Mouse (Mus musculus): Measurements from ENCODE around the gene 2310057M21Rik.
"Not testable (repeated sequence)": the region's sequence is repeated elsewhere in the genome, so short reads cannot be mapped to it uniquely, and the experiment has no call there.

The 2310057M21Rik gene

DNA sequence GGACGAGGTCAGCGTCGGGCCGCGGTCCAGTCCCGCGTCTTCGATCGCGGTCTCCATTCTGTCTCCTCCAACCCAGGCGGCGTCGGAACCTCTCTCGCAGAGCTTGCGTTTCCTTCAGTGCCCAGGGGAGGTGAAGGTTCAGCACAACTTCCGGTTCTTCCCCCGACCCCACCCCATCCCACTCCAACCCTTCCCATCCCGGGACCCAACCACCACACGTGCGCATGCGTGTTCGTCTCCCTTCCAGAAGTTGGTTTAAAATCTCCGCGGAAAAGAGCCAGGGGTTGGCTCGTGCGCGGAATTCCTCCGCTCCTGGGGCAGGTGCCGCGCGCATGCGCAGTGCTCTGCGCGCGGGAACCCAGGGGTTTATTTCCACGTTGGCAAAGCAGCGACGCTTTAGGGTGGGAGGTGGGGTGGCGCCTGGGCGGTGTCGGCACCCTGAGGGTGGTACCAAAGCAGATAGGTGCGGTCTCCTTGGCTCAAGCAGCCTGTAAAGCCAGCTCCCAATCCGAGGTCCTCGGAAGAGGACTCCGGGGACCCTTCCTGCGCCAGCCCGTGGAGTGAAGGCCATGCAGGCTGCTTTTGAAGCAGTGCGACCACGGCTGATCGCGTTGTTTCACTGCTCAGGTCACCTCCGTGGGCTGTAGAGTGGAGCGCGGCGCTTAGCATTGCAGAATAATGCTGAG, at the start of gene 2310057M21Rik:
2310057M21Rik (minus strand) TSS at position 145 of the 686 bp plus-strand sequence.
- peak; percentile 97 to 98 for DNase-seq

GRCm38 (mm10) chr7:131411941-131412270, 49.3 kb upstream of the 2310057M21Rik start:
- DNase-seq, result no peak

DNA sequence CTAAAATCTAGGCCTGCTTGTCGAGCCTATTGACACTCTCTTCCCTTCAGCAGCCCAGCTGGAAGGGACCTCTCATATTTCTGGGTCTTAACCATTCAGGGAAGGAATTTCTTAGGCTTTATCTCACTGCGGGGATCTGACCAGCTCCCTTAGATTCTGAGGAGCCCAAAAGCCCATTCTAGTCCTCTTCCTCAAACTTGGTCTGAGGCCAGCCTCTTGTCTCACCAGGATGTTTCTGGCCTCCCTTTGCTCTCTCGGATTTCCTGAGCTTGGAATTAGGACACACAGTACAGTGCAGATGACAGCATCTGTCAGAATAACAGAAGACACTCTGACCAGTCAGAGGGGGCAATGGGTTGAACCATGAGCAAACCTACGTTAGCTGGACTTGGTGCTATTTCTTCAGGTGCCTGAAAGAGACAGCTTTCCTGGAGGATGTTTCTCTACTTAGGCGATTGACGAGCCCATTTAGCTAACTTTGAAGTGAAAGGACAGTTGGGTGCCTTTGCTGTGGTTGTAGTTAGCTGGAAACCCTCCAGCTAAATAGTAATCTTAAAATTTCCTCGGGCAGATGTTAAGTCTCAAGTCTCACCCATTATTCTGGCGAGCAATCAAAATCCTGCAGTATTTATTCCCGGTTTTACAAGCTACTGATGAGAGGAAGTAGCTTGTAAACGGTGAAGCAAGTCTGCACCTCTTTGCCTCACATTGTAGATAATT, 48.8 kb upstream of the 2310057M21Rik start:
- DNase-seq, result peak; percentile 19 to 41

DNA sequence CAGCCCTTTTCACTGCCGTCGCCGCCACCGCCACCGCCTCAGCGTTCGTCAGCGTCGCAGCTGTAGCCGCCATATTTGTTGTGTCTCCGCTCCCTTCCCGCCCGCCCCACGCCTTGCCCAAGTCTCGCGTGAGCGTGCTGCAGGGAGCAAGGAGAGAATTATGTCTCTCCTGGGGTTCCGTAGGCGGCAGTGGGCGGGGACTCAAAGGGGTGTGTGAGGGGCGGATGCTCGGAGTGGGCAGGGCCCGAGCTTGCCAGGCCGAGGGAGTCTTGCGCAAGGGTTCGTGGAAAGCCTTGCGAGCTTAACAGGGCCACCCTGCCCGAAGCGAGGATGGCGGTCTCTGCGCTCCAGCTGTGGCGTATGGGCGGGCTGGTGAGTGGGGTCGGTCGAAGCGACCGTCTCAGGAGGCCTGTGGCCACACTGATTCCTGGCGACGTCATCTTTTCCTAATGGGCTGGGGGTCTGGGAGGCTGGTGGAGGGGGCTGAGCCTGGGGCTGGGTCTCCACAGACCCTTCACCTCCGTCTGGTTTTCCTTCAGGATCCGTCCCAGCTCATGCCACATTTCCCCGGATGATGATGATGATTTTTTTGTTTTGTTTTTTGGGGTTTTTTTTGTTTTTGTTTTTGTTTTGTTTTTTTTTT, 48.0 kb upstream of the 2310057M21Rik start, which contains the start of the genes Ikzf5 and Acadsb:
Ikzf5 (minus strand) TSS at position 106 of the 643 bp plus-strand sequence.
Acadsb (plus strand) TSS at position 186 of the 643 bp plus-strand sequence.
- peak; percentile 99 for DNase-seq

GRCm38 (mm10) chr7:131409988-131410385, 47.4 kb upstream of the 2310057M21Rik start:
- DNase-seq, result no peak

DNA sequence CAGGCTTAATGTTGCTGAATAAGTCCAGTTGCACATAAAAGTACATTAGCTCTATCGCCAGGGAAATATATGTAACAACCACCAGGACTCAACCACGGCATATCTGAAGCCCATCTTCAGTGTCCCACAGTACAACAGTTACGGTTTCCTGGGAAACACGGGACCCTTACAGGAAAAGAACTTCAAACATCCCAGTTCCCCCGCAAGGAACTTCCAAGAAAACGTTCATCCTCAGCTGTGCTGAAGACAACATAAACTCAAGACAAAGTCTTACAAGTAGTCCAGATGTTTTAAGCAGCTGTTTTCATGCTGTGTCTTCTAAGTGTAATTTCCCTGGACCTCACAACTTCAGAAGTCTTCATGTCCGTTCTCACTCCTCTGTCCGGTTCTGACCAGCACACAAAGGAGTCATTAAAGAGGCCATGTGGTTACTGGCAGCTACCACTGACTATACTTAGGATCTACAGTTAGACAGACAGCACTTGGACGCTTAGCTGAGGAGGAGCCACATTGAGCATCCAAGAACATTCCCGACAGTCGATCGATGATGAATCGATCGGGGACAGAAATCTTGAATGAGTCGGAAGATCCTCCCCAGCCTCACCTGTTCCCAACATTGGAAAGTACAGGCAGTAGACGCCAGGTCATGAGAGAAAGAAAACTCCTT, 46.9 kb upstream of the 2310057M21Rik start:
- DNase-seq, result peak in 1 of 2 experiments; percentile 6

DNA sequence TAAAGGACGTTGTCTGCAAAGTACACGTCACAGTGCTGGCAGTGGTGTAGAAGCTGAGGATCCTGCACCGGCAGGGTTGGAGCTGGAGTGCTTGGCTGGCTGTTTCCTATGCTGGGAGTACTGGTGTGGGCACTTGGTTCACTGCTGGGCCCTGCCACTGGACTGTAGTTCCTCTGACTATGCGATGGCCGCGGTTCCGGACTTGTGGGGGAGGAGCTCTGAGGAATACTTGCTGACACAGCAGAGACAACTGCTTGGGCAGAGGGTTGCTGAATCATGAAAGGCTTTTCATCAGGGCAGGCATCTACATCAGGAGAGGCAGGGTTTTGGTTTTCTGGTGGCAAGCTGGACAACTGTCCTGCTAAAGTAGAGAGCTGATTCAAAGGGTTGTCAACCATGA, 29.2 kb upstream of the 2310057M21Rik start:
- DNase-seq, result not testable (repeated sequence)

DNA sequence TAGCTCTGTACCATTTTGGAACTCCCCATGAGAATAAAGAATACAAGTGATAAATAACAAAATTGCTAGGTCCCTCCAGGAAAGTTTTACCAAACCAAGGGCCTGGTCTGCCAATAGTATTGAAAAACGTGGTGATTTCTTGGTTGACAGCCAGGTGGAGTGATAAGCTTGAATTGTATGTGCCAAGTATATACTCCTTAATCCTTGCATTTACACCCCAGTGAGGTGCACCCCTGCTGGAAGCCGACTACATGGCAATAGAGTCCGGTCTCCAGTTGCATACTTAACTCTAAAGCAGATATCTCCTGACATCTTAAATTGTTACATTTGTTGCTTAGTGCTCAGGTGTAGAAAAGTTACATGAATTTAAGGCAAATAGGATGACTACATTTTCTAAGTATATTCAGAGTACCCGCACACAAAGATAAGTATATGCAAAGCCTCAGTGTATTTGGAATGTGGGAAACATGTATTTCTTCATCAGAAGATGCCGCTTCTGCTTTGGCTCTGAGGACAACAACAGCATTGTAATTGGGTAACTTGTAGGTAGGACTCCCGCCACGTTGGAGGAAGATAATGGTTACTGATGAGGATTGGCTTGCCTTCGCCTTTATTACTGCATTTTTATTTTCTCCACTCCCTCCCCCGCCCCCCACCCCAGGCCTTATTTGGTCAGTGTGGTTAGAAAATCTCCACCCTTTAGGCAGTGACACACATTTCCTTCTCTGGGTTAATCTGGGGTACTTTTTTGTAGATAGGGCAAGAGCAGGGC, 9.5 kb upstream of the 2310057M21Rik start:
- DNase-seq, result peak; percentile 20 to 24

- no peak for DNase-seq
Measured at GRCm38 (mm10) chr7:131371470-131371860, 8.9 kb upstream of the 2310057M21Rik start.

- peak; percentile 93 for DNase-seq
Measured at GRCm38 (mm10) chr7:131370648-131371469, 8.3 kb upstream of the 2310057M21Rik start, which contains the start of gene Pstk. Gene Pstk (plus strand): TSS chr7:131371141.

DNA sequence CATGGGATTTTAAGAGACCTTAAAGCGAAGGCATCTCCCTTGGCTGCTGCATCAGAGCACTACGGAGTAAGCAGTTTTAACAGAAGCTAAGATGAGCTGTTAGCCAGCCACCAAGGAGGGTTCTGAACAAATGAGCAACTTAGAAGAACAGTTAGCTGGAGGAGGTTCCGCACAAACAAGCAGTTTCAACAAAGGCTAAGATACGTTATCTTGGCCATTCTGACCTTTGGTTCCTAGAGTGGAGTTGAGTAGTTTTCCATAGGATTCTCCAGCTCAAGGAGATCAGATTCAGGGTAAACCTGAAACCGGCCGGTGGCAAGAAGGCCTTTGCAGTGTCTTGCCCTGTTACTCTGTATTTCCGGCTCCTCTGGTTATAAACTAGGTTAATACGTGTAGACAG, 1.6 kb upstream of the 2310057M21Rik start:
- DNase-seq, result no peak

DNA sequence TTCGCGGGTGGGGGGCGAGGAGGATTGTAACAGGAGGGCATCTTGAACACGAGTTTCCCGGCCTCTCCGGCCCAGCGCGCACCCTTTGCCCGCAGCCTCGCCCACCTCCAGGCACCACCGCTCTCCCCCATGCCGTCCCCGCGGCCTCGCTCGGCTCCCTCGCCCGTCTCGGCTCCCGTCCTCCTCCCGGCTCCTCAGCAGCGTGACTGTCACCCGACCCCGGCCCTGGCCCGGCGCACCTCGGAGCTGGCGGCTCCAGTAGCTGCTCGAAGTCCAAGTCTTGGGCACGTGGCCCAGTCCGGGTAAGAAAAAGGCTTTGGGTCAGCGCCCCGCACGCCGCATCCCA, 317 bp downstream of the 2310057M21Rik start:
- no peak for DNase-seq

DNA sequence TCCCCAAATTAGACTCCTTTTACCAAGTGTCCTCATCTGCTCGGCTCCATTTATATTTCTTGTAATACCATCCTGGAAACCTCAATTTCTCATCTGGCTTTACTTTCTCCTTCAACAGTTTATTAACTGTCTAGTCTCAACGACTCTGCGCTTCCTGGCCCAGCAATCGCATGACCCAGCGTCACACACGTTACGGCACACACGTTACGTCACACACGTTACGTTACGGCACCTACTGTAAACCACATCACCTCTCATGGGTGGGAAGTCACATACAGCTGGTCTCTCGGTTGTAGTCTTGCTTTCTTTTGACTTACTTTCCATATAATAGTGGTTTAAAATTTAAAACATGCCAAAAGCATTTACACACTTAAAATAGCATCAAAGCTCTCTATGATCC, 6.5 kb downstream of the 2310057M21Rik start:
- DNase-seq, result no peak

- peak; percentile 47 to 54 for DNase-seq
Measured at GRCm38 (mm10) chr7:131345856-131346541, 16.6 kb downstream of the 2310057M21Rik start.

GRCm38 (mm10) chr7:131337502-131338068, 25.0 kb downstream of the 2310057M21Rik start:
- no peak for DNase-seq

DNA sequence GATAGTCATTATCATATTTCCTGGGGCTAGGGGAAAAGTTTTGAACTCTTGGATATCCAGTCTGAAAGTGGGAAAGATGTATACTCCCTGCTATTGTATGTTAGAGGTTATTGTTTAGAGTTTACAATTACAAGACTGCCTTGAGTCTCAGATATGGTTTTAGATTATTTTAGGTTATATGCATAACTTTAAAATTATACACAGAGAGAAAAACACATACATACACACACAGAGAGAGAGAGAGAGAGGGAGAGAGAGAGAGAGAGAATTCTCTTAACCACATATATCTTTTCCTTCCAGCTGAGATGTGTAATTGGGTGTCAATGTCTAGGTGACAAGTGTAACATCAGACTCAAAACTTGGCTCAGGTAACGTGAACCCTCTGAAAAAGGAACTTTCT, 29.0 kb downstream of the 2310057M21Rik start, which contains the start of gene Fam24a:
Fam24a (plus strand) TSS at position 301 of the 400 bp plus-strand sequence.
- DNase-seq, result no peak

- DNase-seq, result no peak
Measured at GRCm38 (mm10) chr7:131331688-131332087, 30.9 kb downstream of the 2310057M21Rik start.

DNA sequence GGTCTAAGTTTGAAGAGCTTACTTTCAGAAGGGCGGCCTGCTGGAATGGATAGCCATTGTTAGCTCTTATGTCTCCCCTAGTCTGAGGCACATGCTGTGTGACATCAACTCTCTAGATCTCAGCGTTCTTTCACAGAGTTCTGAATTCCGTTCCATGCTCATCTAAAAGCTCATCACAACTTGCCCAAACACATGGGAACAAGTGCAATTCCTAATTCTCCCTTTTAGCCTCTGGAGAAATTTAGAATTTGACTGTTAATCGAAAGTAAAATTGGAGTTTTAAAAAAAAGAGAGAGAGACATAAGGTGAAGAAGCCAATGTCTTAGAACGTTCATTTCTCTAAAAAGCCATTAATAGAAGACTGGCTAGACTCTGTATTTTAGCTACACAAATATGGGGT, 33.1 kb downstream of the 2310057M21Rik start, which contains the start of gene Fam24b:
Fam24b (minus strand) TSS at position 101 of the 400 bp plus-strand sequence.
- no peak for DNase-seq

- DNase-seq, result no peak
Measured at GRCm38 (mm10) chr7:131327054-131327453, 35.5 kb downstream of the 2310057M21Rik start.

DNA sequence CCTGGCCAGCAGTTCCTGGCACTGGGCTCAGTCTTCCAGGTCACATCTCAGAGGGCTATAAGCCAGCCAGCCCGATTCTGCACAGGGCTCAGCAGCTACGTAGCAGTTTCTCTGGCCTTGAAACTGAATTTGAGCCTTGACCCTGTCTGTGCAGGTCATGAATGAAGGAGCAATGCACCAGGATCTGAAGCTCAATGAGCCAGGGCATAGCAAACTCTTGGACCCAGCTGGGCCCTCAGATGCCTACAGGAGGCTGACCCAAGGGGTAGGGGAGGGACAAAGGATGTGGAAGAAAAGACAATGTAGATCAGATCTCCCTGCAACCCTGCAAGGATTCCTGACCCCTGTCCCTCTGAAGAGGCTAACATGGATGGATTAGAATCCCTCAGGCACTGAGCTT, 40.4 kb downstream of the 2310057M21Rik start, which contains the start of gene Cuzd1:
Cuzd1 (minus strand) TSS at position 101 of the 400 bp plus-strand sequence.
- no peak for DNase-seq

Measured in cerebellum, postnatal 10 days (tissue).